Mouse (Mus musculus): ENCODE results near the gene Apex1. TPM values are rescaled to one million over a fixed set of nuclear protein-coding genes. Genes with fewer than 3 reads are reported as not detected.
"Not testable (repeated sequence)": the region's sequence is repeated elsewhere in the genome, so short reads cannot be mapped to it uniquely, and the experiment has no call there.

Gene Apex1
- total and polyA plus RNA-seq, 3 experiments = 27.1 to 80.9 (median 54.7) TPM

DNA sequence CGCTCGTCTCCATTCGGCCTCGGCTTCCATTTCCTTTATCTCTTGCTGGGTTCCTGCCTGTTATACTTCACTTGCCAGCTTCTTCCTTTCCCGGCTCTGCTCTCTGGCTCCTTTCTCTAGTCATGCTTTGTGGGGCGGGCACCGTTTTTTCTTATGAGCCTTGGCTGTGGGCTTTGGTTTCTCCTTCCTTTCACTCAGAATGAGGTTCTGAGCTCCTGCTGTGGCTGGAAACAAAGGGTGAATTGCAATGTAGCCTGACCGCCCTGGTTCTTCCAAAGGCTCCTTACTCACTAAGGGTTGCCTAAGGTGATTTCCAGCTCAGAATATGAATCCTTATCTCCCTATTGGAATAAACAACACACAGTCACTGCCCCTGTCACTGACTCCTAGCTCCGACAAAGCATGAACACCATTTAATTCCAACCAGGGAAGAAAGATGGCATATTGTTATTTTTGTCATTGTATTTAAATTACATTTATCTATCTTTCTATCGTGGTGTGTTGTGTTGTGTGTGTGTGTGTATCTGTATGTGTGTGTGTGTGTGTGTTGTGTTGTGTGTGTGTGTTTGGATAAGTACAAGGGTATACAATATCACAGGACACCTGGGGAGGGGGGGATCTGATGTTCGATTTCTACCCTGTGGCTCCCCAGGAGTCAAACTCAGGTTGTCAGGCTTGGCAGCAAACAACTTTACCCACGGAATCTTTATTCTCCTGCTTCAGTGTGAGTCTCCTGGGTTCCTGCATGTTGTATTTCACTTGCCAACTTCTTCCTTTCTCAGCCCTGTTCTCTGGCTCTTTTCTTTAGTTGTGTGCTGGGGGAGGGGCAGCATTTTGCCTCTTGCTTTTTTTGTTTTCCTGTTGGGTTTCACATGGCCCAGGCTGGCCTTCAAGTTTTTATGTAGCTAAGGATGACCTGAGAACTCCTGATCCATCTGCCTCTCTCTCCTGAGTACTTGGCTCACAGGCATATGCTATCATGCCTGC lies 45.1 kb downstream of the Apex1 start:
- DNase-seq = no peak

DNA sequence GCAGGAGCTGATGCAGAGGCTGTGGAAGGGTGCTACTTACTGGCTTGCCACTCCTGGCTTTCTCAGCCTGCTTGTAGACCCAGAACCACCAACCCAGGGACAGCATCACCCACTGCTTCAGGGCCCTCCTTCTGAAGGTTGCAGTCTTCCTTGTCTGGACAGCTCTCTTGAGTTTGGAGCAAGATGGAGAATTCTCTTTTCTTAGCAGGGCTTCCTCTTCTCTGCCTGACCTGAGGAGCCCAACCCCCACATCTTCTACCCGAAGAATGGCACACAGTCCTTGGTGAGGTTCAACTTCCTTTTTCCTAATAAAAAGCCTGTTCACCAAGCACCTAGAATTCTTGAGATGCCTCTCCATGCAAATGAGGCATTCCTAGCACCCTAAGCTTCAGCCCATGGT lies 46.1 kb downstream of the Apex1 start:
- DNase-seq = no peak

DNA sequence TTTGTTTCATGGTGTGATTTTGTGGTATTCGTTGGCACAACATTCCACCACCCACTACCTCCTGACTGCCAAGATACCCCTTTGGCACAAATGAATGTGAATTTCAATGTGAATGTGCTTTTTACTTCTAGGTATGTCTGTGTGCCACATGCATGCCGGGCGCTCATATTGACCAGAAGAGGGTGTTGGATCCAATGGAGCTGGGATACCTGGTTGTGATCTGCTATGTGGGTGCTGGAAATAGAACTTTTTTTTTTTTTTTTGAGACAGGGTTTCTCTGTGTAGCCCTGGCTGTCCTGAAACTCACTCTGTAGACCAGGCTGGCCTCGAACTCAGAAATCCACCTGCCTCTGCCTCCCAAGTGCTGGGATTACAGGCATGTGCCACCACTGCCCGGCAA lies 48.3 kb downstream of the Apex1 start:
- DNase-seq = not testable (repeated sequence)

DNA sequence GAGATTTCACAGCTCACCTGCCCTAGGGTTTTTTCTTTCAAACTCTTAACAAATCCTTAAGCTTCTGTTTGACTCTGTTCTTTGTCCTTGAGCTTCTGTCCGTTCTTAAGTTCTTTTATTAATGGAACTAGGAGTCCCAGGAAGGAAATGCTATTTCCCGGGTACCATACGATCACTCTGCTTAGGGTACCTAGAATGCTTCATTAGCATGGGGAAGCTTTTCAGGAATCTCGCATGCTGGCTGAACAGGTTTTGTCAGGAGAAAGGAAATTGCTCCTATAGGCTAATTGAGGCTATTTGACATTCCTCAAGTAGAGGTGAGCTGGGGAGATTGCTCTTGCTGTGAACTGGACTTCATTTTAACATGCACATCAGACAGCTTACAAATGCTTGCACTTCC lies 48.9 kb downstream of the Apex1 start:
- no peak for DNase-seq

DNA sequence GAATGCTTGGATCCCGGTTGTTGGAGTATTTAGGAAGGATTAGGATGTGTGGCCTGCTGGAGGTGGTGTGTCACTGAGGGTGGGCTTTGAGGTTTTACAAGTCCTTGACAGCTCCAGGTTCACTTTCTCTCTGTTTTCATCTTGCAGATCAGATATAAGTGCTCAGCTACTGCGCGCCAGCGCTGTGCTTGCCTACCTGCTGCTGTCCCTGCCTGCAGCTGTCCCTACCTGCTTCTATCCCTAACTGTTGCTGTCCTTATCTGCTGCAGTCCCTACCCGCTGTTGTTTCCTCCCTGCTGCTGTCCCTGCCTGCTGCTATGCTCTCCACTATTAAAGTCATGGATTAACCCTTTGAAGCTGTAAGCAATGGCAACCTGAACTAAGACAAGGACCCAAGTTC lies 50.2 kb downstream of the Apex1 start:
- DNase-seq = no peak

DNA sequence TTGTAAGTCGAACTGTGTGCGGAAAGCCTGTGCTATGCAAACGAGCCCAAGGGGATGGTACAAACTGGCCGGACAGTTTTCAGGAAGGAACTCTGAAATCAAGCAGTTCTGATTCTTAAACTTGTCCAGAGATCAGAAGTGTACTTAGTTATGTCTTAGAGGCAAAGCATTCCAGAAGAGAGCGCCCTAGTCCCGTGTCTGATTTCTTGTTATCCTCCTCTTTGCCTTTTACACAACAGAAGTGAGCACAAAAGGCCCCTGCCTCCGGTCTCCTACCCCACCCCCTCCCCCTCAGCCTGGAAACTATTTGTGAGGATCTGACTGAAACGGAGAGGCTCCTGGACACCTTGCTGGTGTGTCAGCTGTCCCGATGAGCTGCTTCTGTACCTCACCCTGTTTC lies 51.9 kb downstream of the Apex1 start:
- no peak for DNase-seq

Other genes starting within 250 kb of the Apex1 start
- not detected for gene Olfr747, start 231.8 kb upstream of the Apex1 start, total RNA-seq (2021)
- not detected in 2 replicates for gene Olfr747, start 231.8 kb upstream of the Apex1 start, polyA plus RNA-seq (2012; rRNA removed)
- not detected for gene Olfr748, start 217.6 kb upstream of the Apex1 start, total RNA-seq (2021)
- gene Olfr748, start 217.6 kb upstream of the Apex1 start, polyA plus RNA-seq (2012; rRNA removed) = not detected in 2 replicates
- not detected for gene Olfr749, start 179.9 kb upstream of the Apex1 start, total RNA-seq (2021)
- not detected in 2 replicates for gene Olfr749, start 179.9 kb upstream of the Apex1 start, polyA plus RNA-seq (2012; rRNA removed)
- gene Ttc5, start 139.4 kb upstream of the Apex1 start, total RNA-seq (2021) = 10 to 100 TPM; 29.6 to 45.5 TPM
- 14.1 and 15.5 TPM in 2 replicates for gene Ttc5, start 139.4 kb upstream of the Apex1 start, polyA plus RNA-seq (2012; rRNA removed)
- gene Ccnb1ip1, start 117.2 kb upstream of the Apex1 start, total RNA-seq (2021) = not detected
- gene Ccnb1ip1, start 117.2 kb upstream of the Apex1 start, polyA plus RNA-seq (2012; rRNA removed) = not detected in 2 replicates
- gene Parp2, start 117.1 kb upstream of the Apex1 start, total RNA-seq (2021) = 10 to 100 TPM; 22.3 to 26.0 TPM
- gene Parp2, start 117.1 kb upstream of the Apex1 start, polyA plus RNA-seq (2012; rRNA removed) = 3.5 and 4.0 TPM in 2 replicates
- gene Tep1, start 54.4 kb upstream of the Apex1 start, total RNA-seq (2021) = 10 to 100 TPM; 15.5 to 17.5 TPM
- 16.0 and 18.9 TPM in 2 replicates for gene Tep1, start 54.4 kb upstream of the Apex1 start, polyA plus RNA-seq (2012; rRNA removed)
- 1 to 10 TPM in 1 of 2 experiments, under 1 TPM in 1; 0.46 to 1.0 TPM for gene Klhl33, start 27.5 kb upstream of the Apex1 start, total RNA-seq (2021)
- 0.45 and 1.0 TPM in 2 replicates for gene Klhl33, start 27.5 kb upstream of the Apex1 start, polyA plus RNA-seq (2012; rRNA removed)
- 10 to 100 TPM; 37.7 to 45.0 TPM for gene Osgep, start 75 bp upstream of the Apex1 start, total RNA-seq (2021)
- 149 and 171 TPM in 2 replicates for gene Osgep, start 75 bp upstream of the Apex1 start, polyA plus RNA-seq (2012; rRNA removed)
- 10 to 100 TPM; 56.7 to 69.6 TPM for gene Pip4p1, start 5.9 kb downstream of the Apex1 start, total RNA-seq (2021)
- 120 and 125 TPM in 2 replicates for gene Pip4p1, start 5.9 kb downstream of the Apex1 start, polyA plus RNA-seq (2012; rRNA removed)
- gene Pnp, start 6.1 kb downstream of the Apex1 start, total RNA-seq (2021) = 10 to 100 TPM; 31.2 to 46.1 TPM
- gene Pnp, start 6.1 kb downstream of the Apex1 start, polyA plus RNA-seq (2012; rRNA removed) = 10.1 and 12.3 TPM in 2 replicates
- 10 to 100 TPM; 45.4 to 64.1 TPM for gene Gm49342, start 19.5 kb downstream of the Apex1 start, total RNA-seq (2021)
- 2.9 and 4.5 TPM in 2 replicates for gene Gm49342, start 19.5 kb downstream of the Apex1 start, polyA plus RNA-seq (2012; rRNA removed)
- gene Pnp2, start 31.0 kb downstream of the Apex1 start, total RNA-seq (2021) = 1 to 10 TPM; 1.5 to 2.5 TPM
- gene Pnp2, start 31.0 kb downstream of the Apex1 start, polyA plus RNA-seq (2012; rRNA removed) = 0.37 and 0.49 TPM in 2 replicates
- under 1 TPM; 0.24 to 0.26 TPM for gene Rnase10, start 82.8 kb downstream of the Apex1 start, total RNA-seq (2021)
- not detected in 2 replicates for gene Rnase10, start 82.8 kb downstream of the Apex1 start, polyA plus RNA-seq (2012; rRNA removed)
- not detected for gene Rnase9, start 116.9 kb downstream of the Apex1 start, total RNA-seq (2021)
- not detected in 2 replicates for gene Rnase9, start 116.9 kb downstream of the Apex1 start, polyA plus RNA-seq (2012; rRNA removed)
- gene Rnase11, start 125.2 kb downstream of the Apex1 start, total RNA-seq (2021) = not detected
- gene Rnase11, start 125.2 kb downstream of the Apex1 start, polyA plus RNA-seq (2012; rRNA removed) = not detected in 2 replicates
- not detected for gene Rnase12, start 132.7 kb downstream of the Apex1 start, total RNA-seq (2021)
- gene Rnase12, start 132.7 kb downstream of the Apex1 start, polyA plus RNA-seq (2012; rRNA removed) = not detected in 2 replicates
- under 1 TPM in 1 of 2 experiments, not detected in 1; 0.06 TPM for gene Olfr750, start 149.5 kb downstream of the Apex1 start, total RNA-seq (2021)
- not detected in 2 replicates for gene Olfr750, start 149.5 kb downstream of the Apex1 start, polyA plus RNA-seq (2012; rRNA removed)
- 10 to 100 TPM; 45.5 to 71.4 TPM for gene Rnase4, start 166.1 kb downstream of the Apex1 start, total RNA-seq (2021)
- gene Rnase4, start 166.1 kb downstream of the Apex1 start, polyA plus RNA-seq (2012; rRNA removed) = 33.7 and 34.7 TPM in 2 replicates
- gene Ang, start 166.2 kb downstream of the Apex1 start, total RNA-seq (2021) = 1 to 10 TPM; 4.4 to 7.7 TPM
- gene Ang, start 166.2 kb downstream of the Apex1 start, polyA plus RNA-seq (2012; rRNA removed) = 2.9 and 3.2 TPM in 2 replicates
- gene Eddm3b, start 189.5 kb downstream of the Apex1 start, total RNA-seq (2021) = not detected
- gene Eddm3b, start 189.5 kb downstream of the Apex1 start, polyA plus RNA-seq (2012; rRNA removed) = not detected in 2 replicates
- 1 to 10 TPM; 1.5 to 1.6 TPM for gene Rnase6, start 198.9 kb downstream of the Apex1 start, total RNA-seq (2021)
- gene Rnase6, start 198.9 kb downstream of the Apex1 start, polyA plus RNA-seq (2012; rRNA removed) = 0.89 and 0.92 TPM in 2 replicates
- gene Rnase1, start 221.8 kb downstream of the Apex1 start, total RNA-seq (2021) = 1 to 10 TPM in 1 of 2 experiments, not detected in 1; 2.3 TPM
- not detected in 2 replicates for gene Rnase1, start 221.8 kb downstream of the Apex1 start, polyA plus RNA-seq (2012; rRNA removed)
- gene Rnase2b, start 237.3 kb downstream of the Apex1 start, total RNA-seq (2021) = not detected
- not detected in 2 replicates for gene Rnase2b, start 237.3 kb downstream of the Apex1 start, polyA plus RNA-seq (2012; rRNA removed)

All from adrenal gland, adult 2 months (tissue).